Mouse (Mus musculus) small intestine, adult 2 months (tissue): ENCODE results near the gene Tpt1. TPM values are rescaled to one million over a fixed set of nuclear protein-coding genes. Genes with fewer than 3 reads are reported as not detected.

Experiments used
- H3K27ac ChIP-seq: fragments of 200-500 bp; 2 replicates; pipeline ENCODE4 v1.5.1; 2012; ENCODE audit warnings: low read depth, low read length, control low read depth, inconsistent platforms; ENCODE audit not compliant: insufficient read depth
- H3K27me3 ChIP-seq: fragments of 200-500 bp; 2 replicates; pipeline ENCODE4 v1.6.1; 2012; ENCODE audit warnings: mild to moderate bottlenecking, moderate library complexity, low read length, inconsistent platforms; ENCODE audit not compliant: control insufficient read depth, insufficient read depth
- H3K36me3 ChIP-seq: fragments of 200-500 bp; 2 replicates; pipeline ENCODE4 v1.6.1; 2012; ENCODE audit warnings: mild to moderate bottlenecking, low read length, control low read depth, inconsistent platforms; ENCODE audit not compliant: control insufficient read depth, insufficient read depth
- H3K4me1 ChIP-seq: fragments of 200-500 bp; 2 replicates; pipeline ENCODE4 v1.6.1; 2012; ENCODE audit warnings: low read length, inconsistent platforms, mixed read lengths; ENCODE audit not compliant: control insufficient read depth, insufficient read depth, insufficient read length
- H3K4me3 ChIP-seq: fragments of 200-500 bp; 2 replicates; pipeline ENCODE4 v1.5.1; 2012; ENCODE audit warnings: low read depth, mild to moderate bottlenecking, control low read depth, inconsistent platforms, low read length, moderate library complexity
- CTCF ChIP-seq: fragments of 200-500 bp; IDR thresholded peaks from 2 replicates; pipeline ENCODE4 v1.5.1; 2012; ENCODE audit warnings: low read depth, mild to moderate bottlenecking, control low read depth, inconsistent platforms, low read length, moderate library complexity, mixed read lengths; ENCODE audit not compliant: insufficient replicate concordance, insufficient read length; ENCODE audit errors: extremely low read depth
- POLR2A ChIP-seq: fragments of 200-500 bp; IDR thresholded peaks from 2 replicates; pipeline ENCODE4 v1.6.1; 2012; ENCODE audit warnings: low read depth, mild to moderate bottlenecking, control low read depth, inconsistent platforms, low read length, moderate library complexity
- WGBS: fragments of 180-500 bp; shearing (Covaris S2); methylation state at CpG from one replicate; pipeline ENCODE4 v1.1.7; 2018; 5-methylcytosine and 5-hydroxymethylcytosine counted together
- polyA plus RNA-seq: library from polyadenylated mRNA; depleted of rRNA; stranded (reverse); fragments of >200 nt; gene quantifications from 2 replicates; pipeline ENCODE4 v1.2.3, GENCODE M21; 2012; rRNA removed

Gene Tpt1
- polyA plus RNA-seq, 1 experiment: 1,973 TPM

DNA sequence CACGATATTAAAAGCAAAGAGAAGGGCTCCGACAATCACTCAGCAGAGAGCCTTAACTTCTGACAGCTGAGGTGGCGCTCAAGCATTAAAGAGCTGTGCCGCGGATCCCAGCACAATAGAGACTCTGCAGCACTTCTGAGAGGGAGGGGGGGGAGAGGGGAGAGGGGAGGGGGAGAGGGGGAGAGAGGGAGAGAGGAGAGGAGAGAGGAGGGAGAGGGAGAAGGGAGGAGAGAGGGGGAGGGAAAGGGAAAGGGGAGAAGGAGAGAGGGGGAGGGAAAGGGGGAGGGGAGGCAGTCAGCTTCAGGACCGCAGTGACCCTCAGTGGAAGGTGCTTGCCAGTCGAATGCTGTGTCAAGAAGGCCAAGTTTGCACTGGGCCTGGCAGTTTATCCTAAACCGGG lies 34.1 kb downstream of the Tpt1 start:
- Histone ChIP-seq H3K4me3 (no peak overlapping the region), H3K36me3 (no peaks in the 10 kb centered on the region), H3K27ac (no peak overlapping the region), H3K27me3 (no peaks in the 10 kb centered on the region), H3K4me1 (no peaks in the 10 kb centered on the region)
- 23% methylated on average over 8 of the region's 8 CpGs for WGBS
- TF ChIP-seq POLR2A: no peak
- no peak for TF ChIP-seq CTCF

GRCm38 (mm10) chr14:75881856-75882255 lies 37.0 kb downstream of the Tpt1 start:
- no peak for TF ChIP-seq CTCF
- TF ChIP-seq POLR2A: no peak
- no peak overlapping the region for H3K27ac ChIP-seq
- H3K27me3 ChIP-seq: no peaks in the 10 kb centered on the region
- WGBS: 49% methylated on average over 4 of the region's 4 CpGs
- no peaks in the 10 kb centered on the region for H3K4me1 ChIP-seq
- H3K36me3 ChIP-seq: no peaks in the 10 kb centered on the region
- H3K4me3 ChIP-seq: no peak overlapping the region

- no peaks in the 10 kb centered on the region for H3K4me1 ChIP-seq
These were observed 38.4 kb downstream of the Tpt1 start for GRCm38 (mm10) chr14:75883330-75883729.

GRCm38 (mm10) chr14:75883873-75884272 lies 39.0 kb downstream of the Tpt1 start:
- Histone ChIP-seq H3K4me3 (no peak overlapping the region), H3K27ac (no peak overlapping the region), H3K4me1 (no peaks in the 10 kb centered on the region), H3K27me3 (no peaks in the 10 kb centered on the region), H3K36me3 (no peaks in the 10 kb centered on the region)
- no peak for TF ChIP-seq POLR2A
- no peak for TF ChIP-seq CTCF
- 79% methylated on average over 5 of the region's 5 CpGs for WGBS

More at GRCm38 (mm10) chr14:75883330-75883729, 38.4 kb downstream of the Tpt1 start:
- TF ChIP-seq CTCF (no peak), POLR2A (no peak)
- no peak overlapping the region for H3K4me3 ChIP-seq
- no peaks in the 10 kb centered on the region for H3K27me3 ChIP-seq
- WGBS: 72% methylated on average over 5 of the region's 5 CpGs
- H3K27ac ChIP-seq: no peak overlapping the region
- H3K36me3 ChIP-seq: no peaks in the 10 kb centered on the region

DNA sequence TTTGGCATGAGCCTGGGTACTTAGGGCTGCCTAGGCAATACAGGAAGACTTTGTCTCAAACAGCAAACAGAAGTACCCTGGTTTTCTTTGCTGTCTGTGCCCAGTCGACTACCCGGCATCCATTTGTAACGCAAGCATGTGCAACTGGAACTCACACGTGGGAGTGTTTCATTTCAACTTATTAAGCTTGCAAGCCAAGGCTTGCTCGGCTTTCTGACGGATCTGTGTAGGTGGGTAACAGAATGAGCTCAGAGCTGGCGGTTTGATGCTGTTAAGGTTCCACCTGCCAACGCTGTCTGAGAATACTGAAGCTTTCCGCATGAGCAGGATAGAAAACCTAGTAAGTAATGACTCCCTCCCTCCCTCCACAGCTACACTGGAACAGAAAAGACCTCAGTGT lies 47.2 kb downstream of the Tpt1 start:
- Histone ChIP-seq H3K27ac (no peak overlapping the region), H3K4me1 (no peaks in the 10 kb centered on the region), H3K27me3 (no peaks in the 10 kb centered on the region), H3K36me3 (peaks cover 13% of the 10 kb centered on the region), H3K4me3 (no peak overlapping the region)
- TF ChIP-seq CTCF (no peak), POLR2A (no peak)
- 83% methylated on average over 9 of the region's 9 CpGs for WGBS

Other genes starting within 250 kb of the Tpt1 start
- gene Erich6b, start 202.8 kb upstream of the Tpt1 start, polyA plus RNA-seq: not detected in 2 replicates
- 3.3 and 5.7 TPM in 2 replicates for gene Cog3, start 90.6 kb upstream of the Tpt1 start, polyA plus RNA-seq
- 0.95 and 1.2 TPM in 2 replicates for gene Slc25a30, start 58.1 kb upstream of the Tpt1 start, polyA plus RNA-seq
- not detected in 2 replicates for gene Kctd4, start 109.9 kb downstream of the Tpt1 start, polyA plus RNA-seq
- gene Gtf2f2, start 165.8 kb downstream of the Tpt1 start, polyA plus RNA-seq: 0.56 and 0.72 TPM in 2 replicates